Mouse (Mus musculus) brown adipose tissue, adult 24 weeks (tissue): ENCODE measurements around the gene Vmn1r40. TPM values are rescaled to one million over a fixed set of nuclear protein-coding genes. Genes with fewer than 3 reads are reported as not detected.

Experiments
- H3K27ac ChIP-seq: fragments of 200-500 bp; replicated peaks from 2 replicates; pipeline ENCODE4 v1.5.1; 2012; ENCODE audit warnings: low read depth, mild to moderate bottlenecking, low read length
- H3K4me1 ChIP-seq: fragments of 200-500 bp; 2 replicates; pipeline ENCODE4 v1.6.1; 2012; ENCODE audit warnings: low read length, mixed read lengths; ENCODE audit not compliant: control insufficient read depth, insufficient read depth, insufficient read length
- H3K4me3 ChIP-seq: fragments of 200-500 bp; 2 replicates; pipeline ENCODE4 v1.5.1; 2012; ENCODE audit warnings: low read depth, mild to moderate bottlenecking, low read length, moderate library complexity; ENCODE audit not compliant: insufficient read depth
- polyA plus RNA-seq: library from polyadenylated mRNA; stranded (reverse); fragments of >200 nt; gene quantifications from 2 replicates; pipeline ENCODE4 v1.2.4, GENCODE M21; 2012; ENCODE audit not compliant: missing spikeins, insufficient read depth, insufficient read length

The Vmn1r40 gene
- polyA plus RNA-seq, 1 experiment, result not detected

DNA sequence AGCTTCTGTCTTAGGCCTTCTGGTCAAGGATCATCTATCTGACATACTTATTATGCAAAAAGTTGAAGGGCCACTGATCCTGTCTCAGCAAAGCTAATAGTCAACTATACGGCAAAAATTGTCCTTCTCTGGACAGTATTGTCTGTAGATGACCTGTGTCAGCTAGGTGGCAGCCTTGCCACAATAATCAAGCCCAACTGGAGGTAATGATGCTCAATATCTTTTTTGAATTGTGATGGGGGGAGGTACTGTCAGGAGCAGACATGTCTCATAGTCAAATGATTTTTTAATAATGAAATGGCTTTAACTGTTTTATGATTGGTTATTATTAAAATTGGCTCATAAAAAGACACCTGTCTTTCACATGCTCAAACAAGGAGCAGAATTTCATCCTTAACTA lies 23.1 kb upstream of the Vmn1r40 start:
- Histone ChIP-seq H3K27ac (no peak overlapping the region), H3K4me1 (no peaks in the 10 kb centered on the region), H3K4me3 (no peak overlapping the region)

DNA sequence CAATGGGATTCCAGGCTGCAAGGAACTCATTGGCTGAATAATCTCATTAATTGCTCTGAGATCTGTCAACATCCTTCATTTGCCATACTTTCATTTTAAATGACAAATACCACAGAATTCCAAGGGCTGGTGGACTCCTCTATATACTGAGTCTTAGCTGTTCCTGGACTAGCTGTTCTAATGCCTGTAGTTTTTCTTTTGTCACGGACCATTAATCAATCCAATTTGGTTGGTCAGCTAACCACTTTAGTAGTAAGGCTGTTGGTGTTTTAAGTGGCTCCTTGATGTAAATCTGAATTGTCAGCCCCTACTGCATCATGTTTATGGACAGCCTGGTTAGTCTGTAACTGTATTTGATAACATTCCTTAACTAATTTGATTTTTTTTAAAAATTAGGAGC lies 20.2 kb upstream of the Vmn1r40 start:
- H3K4me3 ChIP-seq, result no peak overlapping the region
- no peak overlapping the region for H3K27ac ChIP-seq
- no peaks in the 10 kb centered on the region for H3K4me1 ChIP-seq

GRCm38 (mm10) chr6:89706624-89707023 lies 716 bp upstream of the Vmn1r40 start:
- Histone ChIP-seq H3K4me1 (no peaks in the 10 kb centered on the region), H3K4me3 (no peak overlapping the region), H3K27ac (no peak overlapping the region)

DNA sequence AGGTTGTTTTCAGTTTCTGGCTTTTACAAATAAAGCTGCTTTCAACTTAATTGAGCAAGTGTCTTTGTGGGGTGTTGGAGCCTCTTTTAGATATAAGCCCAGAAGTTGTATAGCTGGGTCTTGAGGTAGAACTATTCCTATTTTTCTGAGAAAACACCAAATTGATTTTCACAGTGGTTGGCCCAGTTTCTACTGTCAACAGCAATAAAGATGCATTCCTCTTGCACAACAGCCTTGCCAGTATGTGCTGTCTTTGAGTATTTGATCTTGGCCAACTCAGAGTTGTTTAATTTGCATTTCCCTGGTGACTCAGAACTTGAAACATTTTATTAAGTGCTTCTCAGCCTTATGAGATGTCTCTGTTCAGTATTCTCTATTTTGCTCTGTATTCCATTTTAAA lies 10.7 kb downstream of the Vmn1r40 start:
- no peaks in the 10 kb centered on the region for H3K4me1 ChIP-seq
- H3K4me3 ChIP-seq, result no peak overlapping the region
- H3K27ac ChIP-seq, result no peak overlapping the region

DNA sequence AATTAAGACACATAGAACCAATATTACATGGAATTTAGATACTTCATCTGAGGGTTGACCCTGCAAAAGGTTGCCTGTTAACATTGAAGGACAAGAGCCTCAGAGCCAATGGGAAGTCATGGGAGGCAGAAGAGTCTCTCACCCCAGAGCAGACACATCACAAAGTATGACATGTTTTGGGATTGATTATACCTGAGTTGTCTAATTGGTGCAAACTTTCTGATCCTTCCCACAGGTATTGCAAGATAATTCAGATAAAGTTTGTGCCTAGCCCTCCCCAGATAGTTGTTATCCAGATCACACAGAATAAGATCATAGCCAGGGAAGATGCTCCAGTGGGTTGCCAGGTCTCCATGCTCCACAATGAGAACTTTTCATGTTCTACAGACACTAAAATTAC lies 33.1 kb downstream of the Vmn1r40 start, which contains the start of gene Vmn1r41:
TSS of gene Vmn1r41 (plus strand) at position 301 of the 400 bp plus-strand sequence.
- Histone ChIP-seq H3K4me1 (no peaks in the 10 kb centered on the region), H3K27ac (no peak within 1 kb of the TSS), H3K4me3 (no peak within 1 kb of the TSS)

- no peaks in the 10 kb centered on the region for H3K4me1 ChIP-seq
- no peak overlapping the region for H3K27ac ChIP-seq
- no peak overlapping the region for H3K4me3 ChIP-seq
Measured at GRCm38 (mm10) chr6:89742811-89743210, 35.5 kb downstream of the Vmn1r40 start.

Other genes with a start within 250 kb of the Vmn1r40 start
- 72.4 and 79.4 TPM in 2 replicates for gene Chchd6, start 111.9 kb upstream of the Vmn1r40 start, polyA plus RNA-seq
- gene Txnrd3, start 63.6 kb upstream of the Vmn1r40 start, polyA plus RNA-seq, result 7.0 and 10.2 TPM in 2 replicates
- not detected in 2 replicates for gene Vmn1r41, start 33.2 kb downstream of the Vmn1r40 start, polyA plus RNA-seq
- gene Vmn1r42, start 168.9 kb downstream of the Vmn1r40 start, polyA plus RNA-seq, result not detected in 2 replicates
- not detected in 2 replicates for gene Vmn1r43, start 168.9 kb downstream of the Vmn1r40 start, polyA plus RNA-seq
- not detected in 2 replicates for gene Vmn1r44, start 176.1 kb downstream of the Vmn1r40 start, polyA plus RNA-seq
- gene Vmn1r45, start 233.1 kb downstream of the Vmn1r40 start, polyA plus RNA-seq, result not detected in 2 replicates